Mouse (Mus musculus) CD4-positive, CD25-positive, alpha-beta regulatory T cell, adult 4 months (primary cell): ENCODE data around the gene Dglucy. TPM values are rescaled to one million over a fixed set of nuclear protein-coding genes. Genes with fewer than 3 reads are reported as not detected.

Experiments
- ATAC-seq: one replicate; pipeline ENCODE4 v1.8.0; 2017
- polyA plus RNA-seq, 2 experiments: library from polyadenylated mRNA; unstranded; fragments of 100-300 nt; shearing (Covaris generic); gene quantifications; one replicate each; pipeline ENCODE4 v1.2.1; 2017

Dglucy gene
- polyA plus RNA-seq, 2 experiments from 2014 or later, result 13.1 to 17.1 TPM

GRCm38 (mm10) chr12:100936737-100937136 is 157.9 kb downstream of the Dglucy start:
- no peak for ATAC-seq

- ATAC-seq, result no peak
These were observed 158.8 kb downstream of the Dglucy start for GRCm38 (mm10) chr12:100937441-100938360.

- no peak for ATAC-seq
These were observed 162.5 kb downstream of the Dglucy start for GRCm38 (mm10) chr12:100941361-100941760.

- ATAC-seq, result no peak
These were observed 164.3 kb downstream of the Dglucy start for GRCm38 (mm10) chr12:100943146-100943545.

GRCm38 (mm10) chr12:100944921-100945336 is 166.1 kb downstream of the Dglucy start:
- no peak for ATAC-seq

- ATAC-seq, result no peak
These were observed 166.6 kb downstream of the Dglucy start for GRCm38 (mm10) chr12:100945501-100945900.

- no peak for ATAC-seq
These were observed 167.1 kb downstream of the Dglucy start for GRCm38 (mm10) chr12:100945948-100946347.

Other genes with a start within 250 kb of the Dglucy start
- gene Rps6ka5, start 52.1 kb upstream of the Dglucy start, polyA plus RNA-seq, result 1 to 10 TPM; 3.2 to 6.2 TPM
- gene Gpr68, start 129.1 kb downstream of the Dglucy start, polyA plus RNA-seq, result 100 to 1,000 TPM in 1 of 2 experiments, 10 to 100 TPM in 1; 51.7 to 101 TPM
- gene Ccdc88c, start 250.0 kb downstream of the Dglucy start, polyA plus RNA-seq, result 100 to 1,000 TPM in 1 of 2 experiments, 10 to 100 TPM in 1; 89.5 to 106 TPM